Mouse (Mus musculus): ENCODE results near the gene Bcor. TPM values are rescaled to one million over a fixed set of nuclear protein-coding genes. Genes with fewer than 3 reads are reported as not detected.
A peak's percentile ranks its signal among the peaks of the same experiment; 100 is the strongest.

Bcor gene
- total and polyA plus RNA-seq, 2 experiments from 2014 or later, result 10.3 to 22.6 TPM

DNA sequence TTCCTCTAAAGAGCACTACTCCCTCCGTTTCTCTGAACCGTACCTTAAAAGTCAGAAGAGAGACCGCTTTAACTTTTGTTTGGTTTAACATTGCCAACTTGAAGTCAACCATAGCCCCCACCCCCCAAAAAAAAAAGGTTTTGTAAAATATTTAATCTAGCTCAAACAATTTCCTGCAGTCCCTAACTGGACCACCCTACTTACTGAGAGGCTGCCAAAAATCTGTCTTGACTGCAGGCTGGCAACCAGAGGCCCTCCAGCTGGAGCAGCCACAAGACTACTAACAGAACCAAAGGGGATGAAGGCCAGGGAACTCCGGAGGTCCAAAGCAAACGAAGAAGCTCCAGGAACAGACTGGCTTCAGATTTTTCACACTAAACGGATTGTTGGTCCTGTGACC lies 156.2 kb downstream of the Bcor start:
- H3K9ac ChIP-seq (replicated peaks; ENCODE audit: low read length), result no peak overlapping the region
- ATAC-seq, result no peak
- no peaks in the 10 kb centered on the region for H3K36me3 ChIP-seq (ENCODE audit: insufficient read depth, low read length)
- H3K27ac ChIP-seq, result no peak overlapping the region
- TF ChIP-seq CTCF (IDR thresholded peaks at IDR 0.05; ENCODE audit: low read depth), result no peak
- no peak overlapping the region for H3K4me3 ChIP-seq (ENCODE audit: low read length)
- no peaks in the 10 kb centered on the region for H3K9me3 ChIP-seq (ENCODE audit: low read length)
- no peak overlapping the region for H3K4me2 ChIP-seq (ENCODE audit: low read depth, low read length)
- H3K27me3 ChIP-seq (ENCODE audit: insufficient read depth, low read length), result 0 out of 2 replicates have a peak, but pooled peaks cover 4% of the 10 kb centered on the region
- 29% methylated on average over 6 of the region's 6 CpGs for WGBS
- peaks cover 4% of the 10 kb centered on the region; the same call in 1 of the 2 replicates for H3K4me1 ChIP-seq (ENCODE audit: insufficient read depth, low read length)
- DNase-seq (ENCODE audit: low spot score), result peak; percentile 56

- Histone ChIP-seq H3K27me3 (ENCODE audit: insufficient read depth, low read length) (0 out of 2 replicates have a peak, but pooled peaks cover 4% of the 10 kb centered on the region), H3K4me1 (ENCODE audit: insufficient read depth, low read length) (peaks cover 4% of the 10 kb centered on the region; the same call in 1 of the 2 replicates), H3K36me3 (ENCODE audit: insufficient read depth, low read length) (no peaks in the 10 kb centered on the region), H3K9ac (replicated peaks; ENCODE audit: low read length) (no peak overlapping the region), H3K9me3 (ENCODE audit: low read length) (no peaks in the 10 kb centered on the region), H3K4me2 (ENCODE audit: low read depth, low read length) (no peak overlapping the region), H3K27ac (no peak overlapping the region), H3K4me3 (ENCODE audit: low read length) (no peak overlapping the region)
- ATAC-seq (no peak), DNase-seq (ENCODE audit: low spot score) (no peak)
- TF ChIP-seq CTCF (IDR thresholded peaks at IDR 0.05; ENCODE audit: low read depth), result no peak
- WGBS, result 5% methylated on average over 1 of the region's 1 CpGs
Measured at GRCm38 (mm10) chrX:12003539-12003938, 156.6 kb downstream of the Bcor start.

DNA sequence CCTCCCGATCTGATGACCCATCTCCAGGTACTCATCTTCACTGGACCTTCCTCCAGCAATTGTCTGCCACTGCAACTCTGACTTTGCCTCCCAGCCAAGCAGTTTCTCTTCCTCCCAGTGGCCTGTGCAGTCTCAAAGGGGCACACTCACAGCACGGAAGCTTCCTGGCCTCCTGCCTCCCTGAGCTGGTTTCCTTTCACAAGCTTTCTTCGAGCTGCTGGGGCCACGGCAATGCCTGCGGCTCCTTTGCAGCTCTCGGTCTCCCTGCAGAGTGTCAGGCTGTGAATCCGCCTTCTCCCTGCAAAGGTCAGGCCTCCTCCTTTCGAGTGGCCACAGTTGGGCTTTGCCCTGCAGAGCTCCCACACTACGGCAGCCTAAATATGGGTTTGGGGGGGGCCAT lies 157.0 kb downstream of the Bcor start:
- Histone ChIP-seq H3K9ac (replicated peaks; ENCODE audit: low read length) (no peak overlapping the region), H3K4me2 (ENCODE audit: low read depth, low read length) (no peak overlapping the region), H3K27ac (no peak overlapping the region), H3K36me3 (ENCODE audit: insufficient read depth, low read length) (no peaks in the 10 kb centered on the region), H3K4me3 (ENCODE audit: low read length) (no peak overlapping the region), H3K9me3 (ENCODE audit: low read length) (no peaks in the 10 kb centered on the region), H3K4me1 (ENCODE audit: insufficient read depth, low read length) (peaks cover 4% of the 10 kb centered on the region; the same call in 1 of the 2 replicates), H3K27me3 (ENCODE audit: insufficient read depth, low read length) (0 out of 2 replicates have a peak, but pooled peaks cover 4% of the 10 kb centered on the region)
- TF ChIP-seq CTCF (IDR thresholded peaks at IDR 0.05; ENCODE audit: low read depth), result no peak
- DNase-seq (ENCODE audit: low spot score) (no peak), ATAC-seq (no peak)
- 17% methylated on average over 9 of the region's 9 CpGs for WGBS

DNA sequence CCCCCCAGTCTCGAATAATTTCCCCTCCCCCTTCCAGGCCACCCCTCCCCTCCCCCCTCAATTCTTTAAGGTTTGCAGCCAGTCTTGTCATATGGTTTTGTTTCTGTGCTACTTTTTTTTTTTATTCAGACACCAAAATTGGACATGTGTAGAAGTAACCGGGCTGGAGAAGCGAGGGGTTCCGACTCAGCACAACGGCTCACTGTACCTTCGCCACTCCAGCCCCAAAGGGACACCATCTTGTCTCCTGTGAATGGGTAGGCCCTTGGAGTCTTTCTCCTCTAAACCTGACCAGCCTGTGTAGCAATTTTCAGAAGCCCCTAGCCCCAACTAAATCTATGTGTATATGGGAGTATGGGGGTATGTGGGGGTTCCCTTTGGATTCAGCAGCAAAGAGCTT lies 157.6 kb downstream of the Bcor start:
- ATAC-seq (no peak), DNase-seq (ENCODE audit: low spot score) (no peak)
- Histone ChIP-seq H3K9me3 (ENCODE audit: low read length) (no peaks in the 10 kb centered on the region), H3K36me3 (ENCODE audit: insufficient read depth, low read length) (no peaks in the 10 kb centered on the region), H3K4me2 (ENCODE audit: low read depth, low read length) (no peak overlapping the region), H3K27ac (no peak overlapping the region), H3K27me3 (ENCODE audit: insufficient read depth, low read length) (0 out of 2 replicates have a peak, but pooled peaks cover 4% of the 10 kb centered on the region), H3K4me1 (ENCODE audit: insufficient read depth, low read length) (peaks cover 4% of the 10 kb centered on the region; the same call in 1 of the 2 replicates), H3K4me3 (ENCODE audit: low read length) (no peak overlapping the region), H3K9ac (replicated peaks; ENCODE audit: low read length) (no peak overlapping the region)
- 26% methylated on average over 6 of the region's 6 CpGs for WGBS
- no peak for TF ChIP-seq CTCF (IDR thresholded peaks at IDR 0.05; ENCODE audit: low read depth)

DNA sequence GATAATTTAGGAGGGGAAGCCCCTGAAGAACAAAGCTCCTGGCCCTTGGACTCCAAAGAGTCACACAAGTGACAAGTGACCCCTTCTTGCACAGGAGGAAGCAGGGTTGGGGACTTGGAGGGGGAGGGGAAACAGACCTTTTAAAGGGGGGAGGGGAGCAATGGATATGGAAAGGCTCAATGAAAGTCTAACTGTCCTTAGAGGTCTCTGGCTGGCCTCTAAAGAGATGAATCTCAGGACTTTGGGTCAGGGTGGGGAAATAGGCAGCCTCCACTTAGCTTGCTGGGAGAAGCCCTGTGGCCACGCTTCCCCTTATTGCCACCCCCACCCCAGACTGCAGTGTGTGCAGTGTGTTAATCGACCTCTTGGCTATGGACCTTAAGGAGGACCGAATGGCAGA lies 158.2 kb downstream of the Bcor start:
- TF ChIP-seq CTCF (IDR thresholded peaks at IDR 0.05; ENCODE audit: low read depth), result no peak
- Histone ChIP-seq H3K9me3 (ENCODE audit: low read length) (no peaks in the 10 kb centered on the region), H3K4me3 (ENCODE audit: low read length) (no peak overlapping the region), H3K36me3 (ENCODE audit: insufficient read depth, low read length) (no peaks in the 10 kb centered on the region), H3K27me3 (ENCODE audit: insufficient read depth, low read length) (0 out of 2 replicates have a peak, but pooled peaks cover 4% of the 10 kb centered on the region), H3K27ac (no peak overlapping the region), H3K9ac (replicated peaks; ENCODE audit: low read length) (no peak overlapping the region), H3K4me2 (ENCODE audit: low read depth, low read length) (no peak overlapping the region), H3K4me1 (ENCODE audit: insufficient read depth, low read length) (peaks cover 4% of the 10 kb centered on the region; the same call in 1 of the 2 replicates)
- 14% methylated on average over 3 of the region's 3 CpGs for WGBS
- ATAC-seq (no peak), DNase-seq (ENCODE audit: low spot score) (no peak)

DNA sequence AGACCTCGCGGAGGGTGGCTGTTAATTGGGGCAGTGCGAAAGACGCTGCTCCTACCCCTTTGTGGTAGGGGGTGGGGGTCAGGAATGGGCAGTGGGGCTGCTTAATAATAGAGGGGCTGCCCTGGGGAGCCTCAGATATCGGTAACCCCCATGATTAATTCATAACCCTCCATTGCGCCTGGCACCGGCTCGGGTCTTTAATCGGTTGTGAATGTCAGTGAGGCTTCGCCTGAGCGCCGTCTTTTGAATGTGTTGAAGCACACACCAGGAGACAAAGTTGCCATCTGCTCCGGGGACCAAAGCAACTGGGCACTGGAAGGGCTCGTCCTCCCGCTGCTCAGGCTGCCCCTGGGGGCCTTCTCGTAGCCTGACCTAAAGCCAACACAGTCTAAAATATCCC lies 158.8 kb downstream of the Bcor start:
- 12% methylated on average over 16 of the region's 16 CpGs for WGBS
- Histone ChIP-seq H3K27ac (no peak overlapping the region), H3K27me3 (ENCODE audit: insufficient read depth, low read length) (0 out of 2 replicates have a peak, but pooled peaks cover 4% of the 10 kb centered on the region), H3K4me2 (ENCODE audit: low read depth, low read length) (no peak overlapping the region), H3K9me3 (ENCODE audit: low read length) (no peaks in the 10 kb centered on the region), H3K36me3 (ENCODE audit: insufficient read depth, low read length) (no peaks in the 10 kb centered on the region), H3K9ac (replicated peaks; ENCODE audit: low read length) (no peak overlapping the region), H3K4me3 (ENCODE audit: low read length) (no peak overlapping the region), H3K4me1 (ENCODE audit: insufficient read depth, low read length) (peaks cover 4% of the 10 kb centered on the region; the same call in 1 of the 2 replicates)
- TF ChIP-seq CTCF (IDR thresholded peaks at IDR 0.05; ENCODE audit: low read depth), result no peak
- DNase-seq (ENCODE audit: low spot score) (peak; percentile 30), ATAC-seq (no peak)

DNA sequence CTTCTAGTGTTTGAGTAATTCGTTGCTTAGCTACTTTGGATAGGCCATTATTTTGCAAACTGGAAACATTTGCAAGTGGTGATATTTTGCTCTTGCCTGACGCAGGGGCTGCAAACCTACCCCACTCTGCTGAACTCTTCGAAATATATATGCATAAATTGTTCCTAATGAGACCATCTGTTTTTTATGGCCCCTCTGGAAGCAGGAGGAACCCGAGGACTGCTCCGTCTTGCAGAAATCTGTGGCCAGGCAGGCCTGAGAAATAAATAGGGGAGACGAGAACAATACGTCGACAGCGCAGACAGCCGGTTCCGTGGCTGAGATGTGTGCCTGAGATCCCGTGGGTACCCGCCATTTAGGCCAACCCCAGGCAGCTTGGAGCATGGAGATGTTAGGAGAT lies 159.5 kb downstream of the Bcor start:
- Histone ChIP-seq H3K4me3 (ENCODE audit: low read length) (no peak overlapping the region), H3K27ac (no peak overlapping the region), H3K9ac (replicated peaks; ENCODE audit: low read length) (no peak overlapping the region), H3K4me1 (ENCODE audit: insufficient read depth, low read length) (peaks cover 4% of the 10 kb centered on the region; the same call in 1 of the 2 replicates), H3K36me3 (ENCODE audit: insufficient read depth, low read length) (no peaks in the 10 kb centered on the region), H3K4me2 (ENCODE audit: low read depth, low read length) (no peak overlapping the region), H3K9me3 (ENCODE audit: low read length) (no peaks in the 10 kb centered on the region), H3K27me3 (ENCODE audit: insufficient read depth, low read length) (0 out of 2 replicates have a peak, but pooled peaks cover 4% of the 10 kb centered on the region)
- no peak for TF ChIP-seq CTCF (IDR thresholded peaks at IDR 0.05; ENCODE audit: low read depth)
- DNase-seq (ENCODE audit: low spot score) (no peak), ATAC-seq (no peak)
- 16% methylated on average over 13 of the region's 13 CpGs for WGBS

Data from hindbrain, postnatal 0 days (tissue).